Comparison of ENCODE assay signal across 16 mouse cellular contexts in genomic region chr13:85895141-85895540, GRCm38 (mm10).
DNase-seq lines count a peak whose midpoint lies in the region; ATAC-seq lines count a peak whose summit lies in the region.
"Had no signal": no experiment of that assay in that cellular context is flagged by ENCODE, and none has a peak within 500 bp of the region (broad histone marks: within the 10 kb centered on the region; RNA-seq: fewer than 3 reads in every experiment).

No protein-coding gene starts in this region.

- no peak overlapping the region for H3K4me2 ChIP-seq in heart, embryonic 14.5 days (ENCODE audit: low read length)
- no peak overlapping the region for H3K4me2 ChIP-seq in midbrain, embryonic 11.5 days
- no peak overlapping the region for H3K4me2 ChIP-seq in midbrain, embryonic 13.5 days (replicated peaks)
- H3K4me2 ChIP-seq: forebrain, embryonic 15.5 days; limb, embryonic 15.5 days; liver, embryonic 15.5 days; neural tube, embryonic 12.5 days had no signal

- 58% methylated on average over 8 of the region's 8 CpGs for WGBS in heart, embryonic 14.5 days
- WGBS in heart, embryonic 10.5 days = 65% methylated on average over 8 of the region's 8 CpGs
- WGBS in midbrain, embryonic 11.5 days = 31% methylated on average over 8 of the region's 8 CpGs
- 23% methylated on average over 8 of the region's 8 CpGs for WGBS in midbrain, embryonic 13.5 days
- WGBS in embryonic facial prominence, embryonic 10.5 days = 37% methylated on average over 8 of the region's 8 CpGs

- ATAC-seq in heart, embryonic 14.5 days (ENCODE audit: insufficient number of reproducible peaks, insufficient read depth, low FRiP score, low read depth) = peak; percentile 17; the same call in 1 of the 2 replicates
- ATAC-seq in midbrain, embryonic 11.5 days (ENCODE audit: low FRiP score) = peak; percentile 58
- ATAC-seq in midbrain, embryonic 13.5 days = no peak
- ATAC-seq: forebrain, embryonic 15.5 days had no signal

- H3K9me3 ChIP-seq in heart, embryonic 14.5 days (ENCODE audit: control insufficient read depth, low read length) = no peaks in the 10 kb centered on the region
- H3K9me3 ChIP-seq in heart, embryonic 10.5 days = no peaks in the 10 kb centered on the region
- no peaks in the 10 kb centered on the region for H3K9me3 ChIP-seq in midbrain, embryonic 11.5 days (ENCODE audit: control insufficient read depth, low read length)
- no peaks in the 10 kb centered on the region for H3K9me3 ChIP-seq in midbrain, embryonic 13.5 days
- H3K9me3 ChIP-seq in embryonic facial prominence, embryonic 10.5 days = no peaks in the 10 kb centered on the region
- H3K9me3 ChIP-seq: forebrain, embryonic 15.5 days; limb, embryonic 15.5 days; liver, embryonic 15.5 days; neural tube, embryonic 12.5 days had no signal

- H3K27me3 ChIP-seq in heart, embryonic 14.5 days (ENCODE audit: control insufficient read depth, insufficient read depth, low read length) = no peaks in the 10 kb centered on the region
- no peaks in the 10 kb centered on the region for H3K27me3 ChIP-seq in heart, embryonic 10.5 days (ENCODE audit: insufficient read depth, poor library complexity, severe bottlenecking)
- H3K27me3 ChIP-seq in midbrain, embryonic 11.5 days (ENCODE audit: control insufficient read depth, insufficient read depth, low read length) = no peaks in the 10 kb centered on the region
- no peaks in the 10 kb centered on the region for H3K27me3 ChIP-seq in midbrain, embryonic 13.5 days
- H3K27me3 ChIP-seq in embryonic facial prominence, embryonic 10.5 days (replicated peaks; ENCODE audit: low read depth, poor library complexity, severe bottlenecking) = no peaks in the 10 kb centered on the region
- H3K27me3 ChIP-seq: CH12.LX; forebrain, embryonic 15.5 days; limb, embryonic 15.5 days; liver, embryonic 15.5 days; neural tube, embryonic 12.5 days had no signal

- H3K4me1 ChIP-seq in heart, embryonic 14.5 days (ENCODE audit: control insufficient read depth in 2 of 2, insufficient read depth in 2 of 2, low read length in 2 of 2) = no peaks in the 10 kb centered on the region
- H3K4me1 ChIP-seq in heart, embryonic 10.5 days = no peaks in the 10 kb centered on the region
- H3K4me1 ChIP-seq in midbrain, embryonic 11.5 days (ENCODE audit: control insufficient read depth, insufficient read depth, low read length) = no peaks in the 10 kb centered on the region
- H3K4me1 ChIP-seq in midbrain, embryonic 13.5 days (replicated peaks) = no peaks in the 10 kb centered on the region
- H3K4me1 ChIP-seq in embryonic facial prominence, embryonic 10.5 days = peaks cover 4% of the 10 kb centered on the region; the same call in 1 of the 2 replicates
- H3K4me1 ChIP-seq: forebrain, embryonic 15.5 days; limb, embryonic 15.5 days; liver, embryonic 15.5 days; neural tube, embryonic 12.5 days had no signal

- no peak for DNase-seq in heart, embryonic 10.5 days (ENCODE audit: low spot score)
- DNase-seq in midbrain, embryonic 11.5 days (ENCODE audit: low spot score, missing footprints) = no peak
- DNase-seq in embryonic facial prominence, embryonic 10.5 days (ENCODE audit: low spot score) = peak; percentile 21
- DNase-seq in adrenal gland, adult (ENCODE audit: inconsistent age in 2 of 2, low spot score in 1 of 2) = no peak
- DNase-seq in frontal cortex, postnatal 10 days (ENCODE audit: low spot score in 2 of 2) = no peak
- DNase-seq: cerebellum, adult 8-10 months; heart, postnatal 10 days; kidney, adult 11 months; thymus, postnatal 36 days had no signal

- H3K27ac ChIP-seq in heart, embryonic 14.5 days (replicated peaks in 1 of 2; ENCODE audit: control insufficient read depth in 1 of 2, insufficient read depth in 1 of 2, low read depth in 2 of 2, low read length in 2 of 2) = no peak overlapping the region
- no peak overlapping the region for H3K27ac ChIP-seq in heart, embryonic 10.5 days
- no peak overlapping the region for H3K27ac ChIP-seq in midbrain, embryonic 11.5 days (ENCODE audit: low read depth, low read length)
- no peak overlapping the region for H3K27ac ChIP-seq in midbrain, embryonic 13.5 days
- no peak overlapping the region for H3K27ac ChIP-seq in embryonic facial prominence, embryonic 10.5 days (replicated peaks)
- H3K27ac ChIP-seq: forebrain, embryonic 15.5 days; limb, embryonic 15.5 days; liver, embryonic 15.5 days; neural tube, embryonic 12.5 days had no signal

- H3K9ac ChIP-seq in heart, embryonic 14.5 days (ENCODE audit: low read length) = no peak overlapping the region
- no peak overlapping the region for H3K9ac ChIP-seq in midbrain, embryonic 11.5 days (ENCODE audit: low read length)
- no peak overlapping the region for H3K9ac ChIP-seq in midbrain, embryonic 13.5 days (replicated peaks)
- H3K9ac ChIP-seq: forebrain, embryonic 15.5 days; limb, embryonic 15.5 days; liver, embryonic 15.5 days; neural tube, embryonic 12.5 days had no signal

- H3K36me3 ChIP-seq in heart, embryonic 14.5 days (ENCODE audit: control insufficient read depth, insufficient read depth, low read length) = no peaks in the 10 kb centered on the region
- no peaks in the 10 kb centered on the region for H3K36me3 ChIP-seq in heart, embryonic 10.5 days
- H3K36me3 ChIP-seq in midbrain, embryonic 11.5 days (ENCODE audit: control insufficient read depth, insufficient read depth, low read length) = no peaks in the 10 kb centered on the region
- no peaks in the 10 kb centered on the region for H3K36me3 ChIP-seq in midbrain, embryonic 13.5 days
- no peaks in the 10 kb centered on the region for H3K36me3 ChIP-seq in embryonic facial prominence, embryonic 10.5 days (replicated peaks)
- H3K36me3 ChIP-seq: forebrain, embryonic 15.5 days; limb, embryonic 15.5 days; liver, embryonic 15.5 days; neural tube, embryonic 12.5 days had no signal

- H3K4me3 ChIP-seq in heart, embryonic 14.5 days (ENCODE audit: control insufficient read depth in 1 of 2, insufficient read depth in 1 of 2, low read depth in 1 of 2, low read length in 2 of 2) = no peak overlapping the region
- H3K4me3 ChIP-seq in heart, embryonic 10.5 days = no peak overlapping the region
- no peak overlapping the region for H3K4me3 ChIP-seq in midbrain, embryonic 11.5 days (ENCODE audit: low read depth, low read length)
- H3K4me3 ChIP-seq in midbrain, embryonic 13.5 days (replicated peaks) = no peak overlapping the region
- no peak overlapping the region for H3K4me3 ChIP-seq in embryonic facial prominence, embryonic 10.5 days
- H3K4me3 ChIP-seq: forebrain, embryonic 15.5 days; limb, embryonic 15.5 days; liver, embryonic 15.5 days; neural tube, embryonic 12.5 days had no signal
